Mouse (Mus musculus) heart, postnatal 0 days (tissue): ENCODE measurements around the gene Psme2b. TPM values are rescaled to one million over a fixed set of nuclear protein-coding genes. Genes with fewer than 3 reads are reported as not detected.
"Not testable (repeated sequence)": the region's sequence is repeated elsewhere in the genome, so short reads cannot be mapped to it uniquely, and the experiment has no call there.

Source experiments
- ATAC-seq: fragments of 200-750 bp; cut with Nextera tagmentation; 2 replicates; pipeline ENCODE4 v1.8.0; 2017; ENCODE audit warnings: low read depth, moderate number of reproducible peaks, moderate library complexity; ENCODE audit not compliant: insufficient read depth
- DNase-seq: peaks from one replicate; pipeline ENCODE4 v3.0.0-alpha.2; 2016; ENCODE audit warnings: low spot score
- H3K27ac ChIP-seq: fragments of 300-500 bp; sonication (generic); 2 replicates; pipeline ENCODE4 v1.5.1; 2014; ENCODE audit warnings: low read depth, mild to moderate bottlenecking
- H3K27me3 ChIP-seq: fragments of 300-500 bp; sonication (generic); 2 replicates; pipeline ENCODE4 v1.6.1; 2014; ENCODE audit warnings: low read length, mixed read lengths; ENCODE audit not compliant: control insufficient read depth, insufficient read depth
- H3K36me3 ChIP-seq: fragments of 300-500 bp; sonication (generic); replicated peaks from 2 replicates; pipeline ENCODE4 v1.6.1; 2014; ENCODE audit warnings: low read length, mixed read lengths; ENCODE audit not compliant: control insufficient read depth, insufficient read depth
- H3K4me1 ChIP-seq: fragments of 300-500 bp; sonication (generic); 2 replicates; pipeline ENCODE4 v1.6.1; 2014; ENCODE audit warnings: antibody characterized with exemption; ENCODE audit not compliant: control insufficient read depth, insufficient read depth
- H3K4me2 ChIP-seq: fragments of 300-500 bp; sonication (generic); 2 replicates; pipeline ENCODE4 v1.6.1; 2014; ENCODE audit warnings: low read depth, mild to moderate bottlenecking, low read length, moderate library complexity
- H3K4me3 ChIP-seq: fragments of 300-500 bp; sonication (generic); 2 replicates; pipeline ENCODE4 v1.5.1; 2014; ENCODE audit warnings: low read depth, low read length
- H3K9ac ChIP-seq: fragments of 300-500 bp; sonication (generic); replicated peaks from 2 replicates; pipeline ENCODE4 v1.6.1; 2014; ENCODE audit warnings: low read depth, low read length, mixed read lengths
- H3K9me3 ChIP-seq: fragments of 300-500 bp; sonication (generic); replicated peaks from 2 replicates; pipeline ENCODE4 v1.6.1; 2016; ENCODE audit warnings: low read length; ENCODE audit not compliant: control insufficient read depth
- CTCF ChIP-seq: IDR thresholded peaks from 2 replicates; pipeline ENCODE4 v1.5.1; 2016; ENCODE audit warnings: antibody characterized with exemption, control low read depth, low read depth
- EP300 ChIP-seq: IDR thresholded peaks from 2 replicates; pipeline ENCODE4 v1.6.1; 2016; ENCODE audit warnings: antibody characterized with exemption, low read depth
- WGBS: fragments of 180-500 bp; shearing (Covaris S2); extraction: QIAGEN DNeasy Blood & Tissue Kit; methylation state at CpG from one replicate; pipeline ENCODE4 v1.1.7; 2014; 5-methylcytosine and 5-hydroxymethylcytosine counted together
- polyA plus RNA-seq: library from polyadenylated mRNA; unstranded; fragments of >200 nt; fragmentation: Nextera tagmentation; extraction: Ambion mirVana; gene quantifications from 2 replicates; pipeline ENCODE4 v1.2.1, GENCODE M21; 2015
- total RNA-seq: library from RNA; depleted of rRNA; stranded (reverse); fragments of >200 nt; gene quantifications from 2 replicates; pipeline ENCODE4 v1.2.3, GENCODE M21; 2014; ENCODE audit warnings: low replicate concordance

Gene Psme2b
- total and polyA plus RNA-seq, 2 experiments from 2014 or later: 0.42 to 3.5 TPM

- not testable (repeated sequence) for H3K27me3 ChIP-seq, ATAC-seq, H3K4me2 ChIP-seq, H3K36me3 ChIP-seq, H3K4me3 ChIP-seq, H3K9ac ChIP-seq, DNase-seq, H3K27ac ChIP-seq, H3K4me1 ChIP-seq, H3K9me3 ChIP-seq
- 75% methylated on average over 5 of the region's 5 CpGs for WGBS
Observed at GRCm38 (mm10) chr11:48923818-48924217, 22.2 kb downstream of the Psme2b start.

GRCm38 (mm10) chr11:48918380-48918779, 27.6 kb downstream of the Psme2b start:
- WGBS: 67% methylated on average over 3 of the region's 3 CpGs
- no peak for TF ChIP-seq EP300
- TF ChIP-seq CTCF: no peak
- ATAC-seq: no peak
- Histone ChIP-seq H3K4me3 (no peak overlapping the region), H3K9ac (no peak overlapping the region), H3K9me3 (no peaks in the 10 kb centered on the region), H3K4me2 (no peak overlapping the region), H3K4me1 (no peaks in the 10 kb centered on the region), H3K36me3 (no peaks in the 10 kb centered on the region), H3K27me3 (no peaks in the 10 kb centered on the region), H3K27ac (no peak overlapping the region)
- no peak for DNase-seq

DNA sequence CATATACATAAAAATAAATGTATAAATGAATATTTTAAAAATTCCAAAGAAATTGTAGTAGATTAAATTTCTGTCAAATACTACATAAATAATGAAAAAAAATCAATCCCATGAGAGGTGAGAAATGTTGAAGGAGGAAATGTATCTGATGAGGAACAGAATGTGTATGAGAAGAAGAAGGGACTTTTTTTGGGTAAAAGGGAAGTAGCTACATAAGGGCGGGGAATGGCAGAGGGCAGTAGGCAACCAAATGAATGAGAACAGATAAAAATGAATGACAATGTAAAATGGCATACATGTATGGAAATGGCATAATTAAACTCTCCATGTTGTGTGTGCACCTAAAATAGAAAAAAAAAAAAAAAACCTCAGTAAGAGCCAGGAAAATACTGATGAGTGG, 32.4 kb downstream of the Psme2b start:
- TF ChIP-seq CTCF (no peak), EP300 (no peak)
- H3K4me2 ChIP-seq: no peak overlapping the region
- no peak for ATAC-seq
- no peaks in the 10 kb centered on the region for H3K36me3 ChIP-seq
- no peaks in the 10 kb centered on the region for H3K27me3 ChIP-seq
- whole genome bisulfite sequencing: 87% methylated on average over 1 of the region's 1 CpGs
- no peak overlapping the region for H3K4me3 ChIP-seq
- H3K9ac ChIP-seq: no peak overlapping the region
- no peak overlapping the region for H3K27ac ChIP-seq
- no peak for DNase-seq
- no peaks in the 10 kb centered on the region for H3K4me1 ChIP-seq
- no peaks in the 10 kb centered on the region for H3K9me3 ChIP-seq

- TF ChIP-seq CTCF (no peak), EP300 (no peak)
- DNase-seq (no peak), ATAC-seq (no peak)
- Histone ChIP-seq H3K27me3 (no peaks in the 10 kb centered on the region), H3K36me3 (no peaks in the 10 kb centered on the region), H3K27ac (no peak overlapping the region), H3K4me2 (no peak overlapping the region), H3K4me3 (no peak overlapping the region), H3K9ac (no peak overlapping the region), H3K4me1 (no peaks in the 10 kb centered on the region), H3K9me3 (no peaks in the 10 kb centered on the region)
- 49% methylated on average over 1 of the region's 1 CpGs for WGBS
Observed at GRCm38 (mm10) chr11:48908459-48908858, 37.5 kb downstream of the Psme2b start.

GRCm38 (mm10) chr11:48902021-48902420, 44.0 kb downstream of the Psme2b start, which contains the start of gene Gm5431:
Gm5431 (minus strand) TSS chr11:48902214.
- no peak within 1 kb of the TSS for H3K4me3 ChIP-seq
- H3K27me3 ChIP-seq: no peaks in the 10 kb centered on the region
- ATAC-seq (no peak), DNase-seq (no peak)
- no peak within 1 kb of the TSS for H3K27ac ChIP-seq
- no peak within 1 kb of the TSS for H3K9ac ChIP-seq
- H3K9me3 ChIP-seq: no peaks in the 10 kb centered on the region
- no peaks in the 10 kb centered on the region for H3K4me1 ChIP-seq
- no peaks in the 10 kb centered on the region for H3K36me3 ChIP-seq
- H3K4me2 ChIP-seq: no peak within 1 kb of the TSS
- 38% methylated on average over 2 of the region's 2 CpGs for WGBS
- TF ChIP-seq EP300: no peak
- no peak for TF ChIP-seq CTCF

GRCm38 (mm10) chr11:48901567-48901930, 44.4 kb downstream of the Psme2b start:
- ATAC-seq, H3K27me3 ChIP-seq: not testable (repeated sequence)
- 93% methylated on average over 1 of the region's 1 CpGs for WGBS

GRCm38 (mm10) chr11:48900654-48901566, 45.1 kb downstream of the Psme2b start:
- H3K27ac ChIP-seq, DNase-seq, H3K4me3 ChIP-seq, H3K27me3 ChIP-seq, H3K4me2 ChIP-seq, H3K9me3 ChIP-seq, H3K9ac ChIP-seq, H3K4me1 ChIP-seq, H3K36me3 ChIP-seq, ATAC-seq: not testable (repeated sequence)
- WGBS: 53% methylated on average over 6 of the region's 6 CpGs

More at GRCm38 (mm10) chr11:48901567-48901930, 44.4 kb downstream of the Psme2b start:
- not testable (repeated sequence) for H3K36me3 ChIP-seq, H3K4me1 ChIP-seq, H3K4me2 ChIP-seq, DNase-seq, H3K27ac ChIP-seq, H3K9me3 ChIP-seq, H3K9ac ChIP-seq, H3K4me3 ChIP-seq
